Mouse (Mus musculus): ENCODE results near the gene Arhgef10l.
A peak's percentile ranks its signal among the peaks of the same experiment; 100 is the strongest.

Arhgef10l gene

GRCm38 (mm10) chr4:140634861-140635388 is 30.9 kb downstream of the Arhgef10l start:
- peak in 1 of 2 experiments; percentile 60 for DNase-seq (ENCODE audit: low spot score in 2 of 2)

GRCm38 (mm10) chr4:140631276-140631849 is 34.4 kb downstream of the Arhgef10l start:
- DNase-seq (ENCODE audit: low spot score in 2 of 2), result no peak

- DNase-seq (ENCODE audit: low spot score in 2 of 2), result peak in 1 of 2 experiments; percentile 68
Observed at GRCm38 (mm10) chr4:140630651-140631241, 35.1 kb downstream of the Arhgef10l start.

- DNase-seq (ENCODE audit: low spot score in 2 of 2), result no peak
Observed at GRCm38 (mm10) chr4:140630136-140630535, 35.7 kb downstream of the Arhgef10l start.

GRCm38 (mm10) chr4:140628971-140629370 is 36.8 kb downstream of the Arhgef10l start:
- no peak for DNase-seq (ENCODE audit: low spot score in 2 of 2)

GRCm38 (mm10) chr4:140628412-140628943 is 37.3 kb downstream of the Arhgef10l start:
- no peak for DNase-seq (ENCODE audit: low spot score in 2 of 2)

- no peak for DNase-seq (ENCODE audit: low spot score in 2 of 2)
Observed at GRCm38 (mm10) chr4:140625651-140626525, 39.9 kb downstream of the Arhgef10l start.

GRCm38 (mm10) chr4:140624468-140625176 is 41.2 kb downstream of the Arhgef10l start:
- no peak for DNase-seq (ENCODE audit: low spot score in 2 of 2)

GRCm38 (mm10) chr4:140624087-140624467 is 41.7 kb downstream of the Arhgef10l start:
- DNase-seq (ENCODE audit: low spot score in 2 of 2), result no peak

- DNase-seq (ENCODE audit: low spot score in 2 of 2), result no peak
Observed at GRCm38 (mm10) chr4:140622819-140623218, 43.0 kb downstream of the Arhgef10l start.

GRCm38 (mm10) chr4:140620496-140620895 is 45.3 kb downstream of the Arhgef10l start:
- no peak for DNase-seq (ENCODE audit: low spot score in 2 of 2)

GRCm38 (mm10) chr4:140617391-140618385 is 48.1 kb downstream of the Arhgef10l start:
- no peak for DNase-seq (ENCODE audit: low spot score in 2 of 2)

GRCm38 (mm10) chr4:140616894-140617293 is 48.9 kb downstream of the Arhgef10l start:
- no peak for DNase-seq (ENCODE audit: low spot score in 2 of 2)

GRCm38 (mm10) chr4:140616196-140616595 is 49.6 kb downstream of the Arhgef10l start:
- DNase-seq (ENCODE audit: low spot score in 2 of 2), result no peak

GRCm38 (mm10) chr4:140615771-140616170 is 50.0 kb downstream of the Arhgef10l start:
- DNase-seq (ENCODE audit: low spot score in 2 of 2), result no peak

- no peak for DNase-seq (ENCODE audit: low spot score in 2 of 2)
Observed at GRCm38 (mm10) chr4:140614553-140614952, 51.3 kb downstream of the Arhgef10l start.

GRCm38 (mm10) chr4:140614145-140614544 is 51.7 kb downstream of the Arhgef10l start:
- no peak for DNase-seq (ENCODE audit: low spot score in 2 of 2)

GRCm38 (mm10) chr4:140610841-140611609 is 54.8 kb downstream of the Arhgef10l start:
- no peak for DNase-seq (ENCODE audit: low spot score in 2 of 2)

GRCm38 (mm10) chr4:140608228-140608720 is 57.5 kb downstream of the Arhgef10l start:
- no peak for DNase-seq (ENCODE audit: low spot score in 2 of 2)
